Mouse (Mus musculus) ES-Bruce4 (cell line): ENCODE data around the gene Kat6b.
"Not testable (repeated sequence)": the region's sequence is repeated elsewhere in the genome, so short reads cannot be mapped to it uniquely, and the experiment has no call there.

ENCODE experiments used
- CTCF ChIP-seq: IDR thresholded peaks from one replicate; pipeline ENCODE4 v1.8.1; 2011; ENCODE audit warnings: low read depth, low read length
- EP300 ChIP-seq: IDR thresholded peaks from 2 replicates; pipeline ENCODE4 v1.6.1; 2011; ENCODE audit warnings: low read depth, low read length; ENCODE audit not compliant: insufficient read depth
- POLR2A ChIP-seq: IDR thresholded peaks from one replicate; pipeline ENCODE4 v1.8.1; 2011; ENCODE audit warnings: low read length; ENCODE audit not compliant: insufficient read depth

DNA sequence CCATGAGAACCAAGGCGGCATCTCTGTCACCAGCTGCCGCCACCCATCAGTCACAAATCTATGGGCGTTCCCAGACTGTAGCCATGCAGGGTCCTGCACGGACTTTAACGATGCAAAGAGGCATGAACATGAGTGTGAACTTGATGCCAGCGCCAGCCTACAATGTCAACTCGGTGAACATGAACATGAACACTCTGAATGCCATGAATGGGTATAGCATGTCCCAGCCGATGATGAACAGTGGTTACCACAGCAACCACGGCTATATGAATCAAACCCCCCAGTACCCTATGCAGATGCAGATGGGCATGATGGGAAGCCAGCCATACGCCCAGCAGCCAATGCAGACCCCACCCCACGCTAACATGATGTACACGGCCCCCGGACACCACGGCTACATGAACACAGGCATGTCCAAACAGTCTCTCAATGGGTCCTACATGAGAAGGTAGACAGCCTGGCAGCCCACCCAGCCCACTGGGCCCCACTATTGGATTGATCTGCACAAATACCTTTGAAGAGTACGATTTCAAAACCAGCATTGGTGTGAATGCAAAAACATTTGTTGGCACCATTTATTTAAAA is 189.3 kb downstream of the Kat6b start:
- not testable (repeated sequence) for TF ChIP-seq EP300, CTCF, POLR2A
